Mouse (Mus musculus) pancreas, adult 10 weeks (tissue): Measurements from ENCODE around the gene Vars. TPM values are rescaled to one million over a fixed set of nuclear protein-coding genes. Genes with fewer than 3 reads are reported as not detected.

Source experiments
- polyA plus RNA-seq: library from polyadenylated mRNA; stranded (reverse); fragments of 350-450 nt; fragmentation: Illumina TruSeq; extraction: RNeasy Lipid Tissue Mini Kit (QIAGEN cat#74804); gene quantifications from one replicate; pipeline ENCODE4 v1.2.3, GENCODE M21; 2015; ENCODE audit warnings: low read depth, low replicate concordance; ENCODE audit not compliant: insufficient read depth

The Vars gene
- 23.4 TPM for polyA plus RNA-seq

GRCm38 (mm10) chr17:35000717-35001451 is at the start of gene Vars:
Gene Vars, plus strand, starts transcription at chr17:35000987.

GRCm38 (mm10) chr17:34959130-34959778 is 41.5 kb upstream of the Vars start, which contains the start of gene Hspa1b:
Gene Hspa1b, minus strand, starts transcription at chr17:34959238.

GRCm38 (mm10) chr17:34969822-34970221 is 31.0 kb upstream of the Vars start, which contains the start of gene Gm20481:
Gene Gm20481, plus strand, starts transcription at chr17:34969912.

GRCm38 (mm10) chr17:34972069-34972749 is 28.6 kb upstream of the Vars start, which contains the start of the genes Hspa1a and Hspa1l:
Gene Hspa1a, minus strand, starts transcription at chr17:34972156.
Gene Hspa1l, plus strand, starts transcription at chr17:34972703.

GRCm38 (mm10) chr17:34981690-34982180 is 19.1 kb upstream of the Vars start, which contains the start of gene Lsm2:
Gene Lsm2, plus strand, starts transcription at chr17:34981862.

GRCm38 (mm10) chr17:35016376-35016775 is 15.6 kb downstream of the Vars start, which contains the start of gene Vwa7:
Gene Vwa7, plus strand, starts transcription at chr17:35016579.

GRCm38 (mm10) chr17:35027277-35028068 is 26.7 kb downstream of the Vars start, which contains the start of gene Sapcd1:
Gene Sapcd1, minus strand, starts transcription at chr17:35028016.

GRCm38 (mm10) chr17:35046681-35047455 is 46.1 kb downstream of the Vars start, which contains the start of gene Msh5:
Gene Msh5, minus strand, starts transcription at chr17:35046745.

GRCm38 (mm10) chr17:35049561-35050016 is 48.8 kb downstream of the Vars start, which contains the start of gene Clic1:
Gene Clic1, plus strand, starts transcription at chr17:35049966.

GRCm38 (mm10) chr17:35058911-35059892 is 58.4 kb downstream of the Vars start, which contains the start of gene Ddah2:
Gene Ddah2, plus strand, starts transcription at chr17:35059035.

GRCm38 (mm10) chr17:35064951-35065947 is 64.5 kb downstream of the Vars start, which contains the start of gene Ly6g6c:
Gene Ly6g6c, plus strand, starts transcription at chr17:35065388.

Other genes starting within 250 kb of the Vars start
- 1.9 TPM for gene Cyp21a1, start 196.4 kb upstream of the Vars start, polyA plus RNA-seq
- 14.8 TPM for gene Stk19, start 164.0 kb upstream of the Vars start, polyA plus RNA-seq
- gene Dxo, start 164.0 kb upstream of the Vars start, polyA plus RNA-seq, result 19.9 TPM
- 24.5 TPM for gene Skiv2l, start 150.8 kb upstream of the Vars start, polyA plus RNA-seq
- 11.5 TPM for gene Nelfe, start 150.6 kb upstream of the Vars start, polyA plus RNA-seq
- 9.5 TPM for gene Cfb, start 138.5 kb upstream of the Vars start, polyA plus RNA-seq
- gene Zbtb12, start 121.5 kb upstream of the Vars start, polyA plus RNA-seq, result 1.5 TPM
- gene Gm20547, start 118.9 kb upstream of the Vars start, polyA plus RNA-seq, result 4.5 TPM
- gene C2, start 102.7 kb upstream of the Vars start, polyA plus RNA-seq, result 22.8 TPM
- 43.2 TPM for gene Ehmt2, start 102.5 kb upstream of the Vars start, polyA plus RNA-seq
- 1.4 TPM for gene Slc44a4, start 86.5 kb upstream of the Vars start, polyA plus RNA-seq
- gene Neu1, start 69.7 kb upstream of the Vars start, polyA plus RNA-seq, result 10.7 TPM
- gene Hspa1b, start 41.7 kb upstream of the Vars start, polyA plus RNA-seq, result 8.4 TPM
- not detected for gene Gm20481, start 31.1 kb upstream of the Vars start, polyA plus RNA-seq
- 4.7 TPM for gene Hspa1a, start 28.8 kb upstream of the Vars start, polyA plus RNA-seq
- gene Hspa1l, start 28.3 kb upstream of the Vars start, polyA plus RNA-seq, result not detected
- gene Lsm2, start 19.1 kb upstream of the Vars start, polyA plus RNA-seq, result 7.8 TPM
- 0.42 TPM for gene Vwa7, start 15.6 kb downstream of the Vars start, polyA plus RNA-seq
- gene Sapcd1, start 27.0 kb downstream of the Vars start, polyA plus RNA-seq, result 1.5 TPM
- gene Msh5, start 45.8 kb downstream of the Vars start, polyA plus RNA-seq, result 1.8 TPM
- gene Clic1, start 49.0 kb downstream of the Vars start, polyA plus RNA-seq, result 36.2 TPM
- gene Ddah2, start 58.0 kb downstream of the Vars start, polyA plus RNA-seq, result 19.5 TPM
- not detected for gene Ly6g6c, start 64.4 kb downstream of the Vars start, polyA plus RNA-seq
- gene Mpig6b, start 65.2 kb downstream of the Vars start, polyA plus RNA-seq, result not detected
- gene Ly6g6e, start 75.9 kb downstream of the Vars start, polyA plus RNA-seq, result not detected
- gene Ly6g6d, start 77.1 kb downstream of the Vars start, polyA plus RNA-seq, result not detected
- gene Ly6g6f, start 84.6 kb downstream of the Vars start, polyA plus RNA-seq, result not detected
- 25.5 TPM for gene Abhd16a, start 88.3 kb downstream of the Vars start, polyA plus RNA-seq
- gene Ly6g5c, start 107.3 kb downstream of the Vars start, polyA plus RNA-seq, result not detected
- gene Ly6g5b, start 114.4 kb downstream of the Vars start, polyA plus RNA-seq, result not detected
- 8.6 TPM for gene Gpank1, start 120.5 kb downstream of the Vars start, polyA plus RNA-seq
- 52.8 TPM for gene Csnk2b, start 121.1 kb downstream of the Vars start, polyA plus RNA-seq
- 6.8 TPM for gene D17H6S53E, start 125.4 kb downstream of the Vars start, polyA plus RNA-seq
- not detected for gene Apom, start 131.1 kb downstream of the Vars start, polyA plus RNA-seq
- 43.1 TPM for gene Bag6, start 134.2 kb downstream of the Vars start, polyA plus RNA-seq
- gene Prrc2a, start 163.9 kb downstream of the Vars start, polyA plus RNA-seq, result 89.4 TPM
- 2.3 TPM for gene Aif1, start 175.1 kb downstream of the Vars start, polyA plus RNA-seq
- 5.7 TPM for gene Lst1, start 187.5 kb downstream of the Vars start, polyA plus RNA-seq
- gene Ltb, start 193.5 kb downstream of the Vars start, polyA plus RNA-seq, result 1.00 TPM
- gene Tnf, start 201.0 kb downstream of the Vars start, polyA plus RNA-seq, result 0.50 TPM
- not detected for gene Lta, start 204.4 kb downstream of the Vars start, polyA plus RNA-seq
- gene Gm16181, start 219.8 kb downstream of the Vars start, polyA plus RNA-seq, result not detected
- gene Atp6v1g2, start 232.7 kb downstream of the Vars start, polyA plus RNA-seq, result 2.8 TPM
- gene Nfkbil1, start 234.8 kb downstream of the Vars start, polyA plus RNA-seq, result 4.1 TPM
- gene Ddx39b, start 240.8 kb downstream of the Vars start, polyA plus RNA-seq, result 92.0 TPM